Mouse (Mus musculus) megakaryocyte progenitor cell, adult 5-6 weeks (primary cell): Measurements from ENCODE around the gene Kcnn3. TPM values are rescaled to one million over a fixed set of nuclear protein-coding genes. Genes with fewer than 3 reads are reported as not detected.

Experiments used
- ATAC-seq: replicated peaks from 2 replicates; pipeline ENCODE4 v1.8.0; 2016; ENCODE audit warnings: mild to moderate bottlenecking, moderate TSS enrichment, inconsistent platforms; ENCODE audit not compliant: poor library complexity
- total RNA-seq, 2 experiments: library from RNA; stranded (forward) in 1 of 2; stranded (reverse) in 1 of 2; fragments of 157-497, 149-512 nt in 1 of 2; fragments of 200-1000 nt in 1 of 2; gene quantifications; 2 replicates each; pipeline versions ENCODE4 v1.2.3 to v1.2.4; 2015 to 2017

Kcnn3 gene
- total RNA-seq, 2 experiments from 2014 or later = not detected

DNA sequence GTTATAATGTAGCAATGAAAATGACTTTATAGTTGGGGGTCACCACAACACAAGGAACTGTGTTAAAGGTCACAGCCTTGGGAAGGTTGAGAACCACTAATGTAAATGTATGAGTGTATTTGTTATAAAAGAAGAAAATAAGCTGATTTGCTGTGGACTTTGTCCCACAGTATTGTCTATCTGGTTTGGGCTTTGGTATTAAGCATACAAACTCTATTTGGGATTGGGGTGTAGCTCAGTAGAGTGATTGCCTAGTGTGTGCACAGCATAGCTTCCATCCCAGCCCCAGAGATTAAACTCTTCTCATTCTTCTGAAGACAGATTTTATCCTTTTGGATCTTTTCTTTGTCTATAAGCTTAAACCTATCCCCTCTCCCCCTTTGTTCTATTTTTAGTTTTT, 202.1 kb downstream of the Kcnn3 start:
- ATAC-seq = no peak

DNA sequence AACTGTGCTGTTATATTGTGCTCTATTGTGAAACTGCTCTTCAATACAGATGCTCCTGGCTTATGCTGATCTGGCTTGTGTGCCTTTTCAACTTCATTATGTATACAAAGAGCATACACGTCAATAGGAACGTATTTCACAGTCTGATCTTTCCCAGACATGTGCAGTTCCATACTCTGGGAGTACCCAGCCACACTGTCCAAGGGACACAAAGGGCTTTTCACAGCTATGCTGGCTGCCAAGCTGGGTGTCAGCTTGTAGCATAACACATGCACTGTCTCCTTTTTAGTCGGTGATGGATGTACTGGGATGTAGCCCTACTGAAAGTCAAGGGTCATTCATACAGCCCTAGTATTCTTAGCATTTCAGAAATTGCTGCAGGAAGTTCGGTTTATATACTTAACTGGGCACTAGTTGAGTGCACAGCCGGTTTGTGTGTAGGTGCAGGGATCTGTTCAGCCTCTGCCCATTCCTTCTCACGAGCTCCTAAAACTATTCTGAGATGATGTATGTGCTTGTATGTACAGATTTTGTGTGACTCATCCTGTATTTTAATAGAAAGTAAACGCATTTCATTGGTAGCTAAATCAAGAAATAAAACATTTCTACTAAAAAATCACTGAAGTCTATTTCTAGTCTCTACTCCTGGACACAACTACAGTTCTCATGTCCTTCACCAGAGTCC, 203.6 kb downstream of the Kcnn3 start:
- ATAC-seq = no peak

Other genes with a start within 250 kb of the Kcnn3 start
- gene Slc50a1, start 249.6 kb upstream of the Kcnn3 start, total RNA-seq (2015) = 70.1 and 72.0 TPM in 2 replicates
- gene Slc50a1, start 249.6 kb upstream of the Kcnn3 start, total RNA-seq (2017) = 49.4 and 65.0 TPM in 2 replicates
- 0.62 TPM in 1 of 2 replicates, not detected in the other for gene Efna1, start 239.0 kb upstream of the Kcnn3 start, total RNA-seq (2015)
- gene Efna1, start 239.0 kb upstream of the Kcnn3 start, total RNA-seq (2017) = 0.17 TPM in 1 of 2 replicates, not detected in the other
- gene Efna3, start 197.2 kb upstream of the Kcnn3 start, total RNA-seq (2015) = not detected in 2 replicates
- gene Efna3, start 197.2 kb upstream of the Kcnn3 start, total RNA-seq (2017) = not detected in 2 replicates
- 0.17 and 0.64 TPM in 2 replicates for gene Efna4, start 182.1 kb upstream of the Kcnn3 start, total RNA-seq (2015)
- 0.27 TPM in 1 of 2 replicates, not detected in the other for gene Efna4, start 182.1 kb upstream of the Kcnn3 start, total RNA-seq (2017)
- gene Adam15, start 170.2 kb upstream of the Kcnn3 start, total RNA-seq (2015) = 35.8 and 53.0 TPM in 2 replicates
- 38.7 and 49.8 TPM in 2 replicates for gene Adam15, start 170.2 kb upstream of the Kcnn3 start, total RNA-seq (2017)
- not detected in 2 replicates for gene Dcst2, start 158.2 kb upstream of the Kcnn3 start, total RNA-seq (2015)
- not detected in 2 replicates for gene Dcst2, start 158.2 kb upstream of the Kcnn3 start, total RNA-seq (2017)
- gene Dcst1, start 154.9 kb upstream of the Kcnn3 start, total RNA-seq (2015) = not detected in 2 replicates
- not detected in 2 replicates for gene Dcst1, start 154.9 kb upstream of the Kcnn3 start, total RNA-seq (2017)
- 3.8 and 5.7 TPM in 2 replicates for gene Zbtb7b, start 125.4 kb upstream of the Kcnn3 start, total RNA-seq (2015)
- 9.1 and 17.4 TPM in 2 replicates for gene Zbtb7b, start 125.4 kb upstream of the Kcnn3 start, total RNA-seq (2017)
- gene Lenep, start 117.4 kb upstream of the Kcnn3 start, total RNA-seq (2015) = 1.5 and 2.7 TPM in 2 replicates
- gene Lenep, start 117.4 kb upstream of the Kcnn3 start, total RNA-seq (2017) = 0.21 and 2.6 TPM in 2 replicates
- 9.4 and 11.3 TPM in 2 replicates for gene Flad1, start 108.3 kb upstream of the Kcnn3 start, total RNA-seq (2015)
- gene Flad1, start 108.3 kb upstream of the Kcnn3 start, total RNA-seq (2017) = 12.5 and 18.7 TPM in 2 replicates
- gene Cks1b, start 101.8 kb upstream of the Kcnn3 start, total RNA-seq (2015) = 268 TPM in 2 replicates
- gene Cks1b, start 101.8 kb upstream of the Kcnn3 start, total RNA-seq (2017) = 171 and 192 TPM in 2 replicates
- 41.4 and 42.8 TPM in 2 replicates for gene Shc1, start 101.7 kb upstream of the Kcnn3 start, total RNA-seq (2015)
- gene Shc1, start 101.7 kb upstream of the Kcnn3 start, total RNA-seq (2017) = 49.6 and 52.8 TPM in 2 replicates
- 18.9 and 25.2 TPM in 2 replicates for gene Pygo2, start 90.0 kb upstream of the Kcnn3 start, total RNA-seq (2015)
- 11.8 and 12.8 TPM in 2 replicates for gene Pygo2, start 90.0 kb upstream of the Kcnn3 start, total RNA-seq (2017)
- 5.2 and 6.1 TPM in 2 replicates for gene Pbxip1, start 83.5 kb upstream of the Kcnn3 start, total RNA-seq (2015)
- gene Pbxip1, start 83.5 kb upstream of the Kcnn3 start, total RNA-seq (2017) = 13.4 and 15.0 TPM in 2 replicates
- 14.7 and 14.8 TPM in 2 replicates for gene Pmvk, start 65.6 kb upstream of the Kcnn3 start, total RNA-seq (2015)
- gene Pmvk, start 65.6 kb upstream of the Kcnn3 start, total RNA-seq (2017) = 18.8 and 25.3 TPM in 2 replicates
- 20.4 and 23.7 TPM in 2 replicates for gene Adar, start 194.9 kb downstream of the Kcnn3 start, total RNA-seq (2015)
- 23.2 and 29.9 TPM in 2 replicates for gene Adar, start 194.9 kb downstream of the Kcnn3 start, total RNA-seq (2017)
- 0.22 and 0.71 TPM in 2 replicates for gene Chrnb2, start 244.5 kb downstream of the Kcnn3 start, total RNA-seq (2015)
- 0.30 and 0.37 TPM in 2 replicates for gene Chrnb2, start 244.5 kb downstream of the Kcnn3 start, total RNA-seq (2017)